ENCODE assay signal across 21 mouse cellular contexts in genomic region chr9:58131735-58132134, GRCm38 (mm10). TPM values are rescaled to one million over a fixed set of nuclear protein-coding genes. Genes with fewer than 3 reads are reported as not detected.
DNase-seq lines count a peak whose midpoint lies in the region; ATAC-seq lines count a peak whose summit lies in the region.
"Had no signal": no experiment of that assay in that cellular context is flagged by ENCODE, and none has a peak within 500 bp of the region (broad histone marks: within the 10 kb centered on the region; RNA-seq: fewer than 3 reads in every experiment).

No protein-coding gene starts in this region.

- peak; percentile 2 to 3 for DNase-seq in cerebellum, postnatal 10 days
- DNase-seq in cerebellum, adult 11 months, result no peak
- DNase-seq in midbrain, embryonic 10.5 days (ENCODE audit: low spot score), result no peak
- no peak for DNase-seq in midbrain, embryonic 14.5 days
- peak; percentile 63 for DNase-seq in T-cell, adult 2 months (ENCODE audit: low spot score)
- no peak for DNase-seq in limb, embryonic 10.5 days (ENCODE audit: low spot score)
- DNase-seq in gastrocnemius, postnatal 25 days, result no peak
- DNase-seq in ovary, adult 18-20 months (ENCODE audit: low spot score), result no peak
- DNase-seq: adrenal gland, postnatal 10 days; cerebellum, adult 11-12 months; gastrocnemius, postnatal 10 days; lung, postnatal 14 days; right cerebral cortex, postnatal 14 days had no signal

- H3K36me3 ChIP-seq in midbrain, embryonic 10.5 days, result no peaks in the 10 kb centered on the region
- H3K36me3 ChIP-seq in midbrain, embryonic 14.5 days (ENCODE audit: control insufficient read depth, insufficient read depth, low read length), result no peaks in the 10 kb centered on the region
- 0 out of 2 replicates have a peak, but pooled peaks cover 2% of the 10 kb centered on the region for H3K36me3 ChIP-seq in limb, embryonic 10.5 days
- H3K36me3 ChIP-seq: embryonic facial prominence, embryonic 12.5 days; heart, embryonic 12.5 days; hindbrain, embryonic 15.5 days; liver, embryonic 15.5 days; neural tube, embryonic 13.5 days had no signal

- H3K27me3 ChIP-seq in midbrain, embryonic 10.5 days (ENCODE audit: low read depth, poor library complexity, severe bottlenecking), result peaks cover 75% of the 10 kb centered on the region
- H3K27me3 ChIP-seq in midbrain, embryonic 14.5 days (ENCODE audit: control insufficient read depth, insufficient read depth, low read length), result 0 out of 2 replicates have a peak, but pooled peaks cover 3% of the 10 kb centered on the region
- H3K27me3 ChIP-seq in limb, embryonic 10.5 days (ENCODE audit: low read depth, poor library complexity, severe bottlenecking), result peaks cover 38% of the 10 kb centered on the region
- H3K27me3 ChIP-seq: embryonic facial prominence, embryonic 12.5 days had no signal

- peaks cover 95% of the 10 kb centered on the region for H3K4me1 ChIP-seq in midbrain, embryonic 10.5 days
- peaks cover 23% of the 10 kb centered on the region for H3K4me1 ChIP-seq in midbrain, embryonic 14.5 days (ENCODE audit: control insufficient read depth, insufficient read depth, low read length)
- H3K4me1 ChIP-seq in limb, embryonic 10.5 days, result peaks cover 98% of the 10 kb centered on the region
- H3K4me1 ChIP-seq: liver, embryonic 15.5 days; megakaryocyte, embryonic 14.5 days had no signal

- peak overlapping the region; percentile 47; the same call in 1 of the 2 replicates for H3K27ac ChIP-seq in midbrain, embryonic 10.5 days (replicated peaks)
- H3K27ac ChIP-seq in midbrain, embryonic 14.5 days (replicated peaks; ENCODE audit: low read depth, low read length), result no peak overlapping the region
- H3K27ac ChIP-seq in limb, embryonic 10.5 days, result peak overlapping the region; percentile 93
- H3K27ac ChIP-seq: hindbrain, embryonic 15.5 days; liver, embryonic 15.5 days; neural tube, embryonic 13.5 days had no signal

- no peak overlapping the region for H3K9ac ChIP-seq in midbrain, embryonic 14.5 days (replicated peaks; ENCODE audit: low read length)
- H3K9ac ChIP-seq: embryonic facial prominence, embryonic 12.5 days; heart, embryonic 12.5 days; hindbrain, embryonic 15.5 days; liver, embryonic 15.5 days; neural tube, embryonic 13.5 days had no signal

- WGBS in midbrain, embryonic 10.5 days, result 77% methylated on average over 7 of the region's 7 CpGs
- WGBS in midbrain, embryonic 14.5 days, result 67% methylated on average over 7 of the region's 7 CpGs
- WGBS in limb, embryonic 10.5 days, result 83% methylated on average over 7 of the region's 7 CpGs

- no peak for ATAC-seq in midbrain, embryonic 14.5 days (ENCODE audit: low FRiP score, low TSS enrichment)

- no peaks in the 10 kb centered on the region for H3K9me3 ChIP-seq in midbrain, embryonic 10.5 days (replicated peaks)
- no peaks in the 10 kb centered on the region for H3K9me3 ChIP-seq in midbrain, embryonic 14.5 days (ENCODE audit: control insufficient read depth, low read length)
- H3K9me3 ChIP-seq in limb, embryonic 10.5 days (replicated peaks), result no peaks in the 10 kb centered on the region
- H3K9me3 ChIP-seq: embryonic facial prominence, embryonic 12.5 days; heart, embryonic 12.5 days; hindbrain, embryonic 15.5 days; liver, embryonic 15.5 days; megakaryocyte, embryonic 14.5 days; neural tube, embryonic 13.5 days had no signal

- no peak overlapping the region for H3K4me3 ChIP-seq in midbrain, embryonic 10.5 days
- no peak overlapping the region for H3K4me3 ChIP-seq in midbrain, embryonic 14.5 days (replicated peaks; ENCODE audit: low read depth, low read length)
- H3K4me3 ChIP-seq in limb, embryonic 10.5 days, result no peak overlapping the region
- H3K4me3 ChIP-seq: embryonic facial prominence, embryonic 12.5 days; heart, embryonic 12.5 days; hindbrain, embryonic 15.5 days; liver, embryonic 15.5 days; megakaryocyte, embryonic 14.5 days; neural tube, embryonic 13.5 days had no signal

- H3K4me2 ChIP-seq in midbrain, embryonic 14.5 days (ENCODE audit: low read length), result no peak overlapping the region
- H3K4me2 ChIP-seq: heart, embryonic 12.5 days; hindbrain, embryonic 15.5 days; liver, embryonic 15.5 days; neural tube, embryonic 13.5 days had no signal

RNA-seq across cellular contexts. Expression of gene Ccdc33, which starts 13.1 kb away (rescaled TPM):
- polyA plus RNA-seq in midbrain, embryonic 10.5 days (2016; fragmentation: Nextera tagmentation; extraction: Ambion mirVana), result 0.51 and 0.62 TPM in 2 replicates
- polyA plus RNA-seq in midbrain, embryonic 14.5 days (2014; fragmentation: Nextera tagmentation; extraction: Ambion mirVana), result 0.09 and 0.54 TPM in 2 replicates
- polyA plus RNA-seq in limb, embryonic 10.5 days (2016; fragmentation: Nextera tagmentation; extraction: Ambion mirVana), result 0.26 and 0.34 TPM in 2 replicates
- total RNA-seq in gastrocnemius, postnatal 25 days (2021), result not detected
- total RNA-seq: gastrocnemius, postnatal 10 days; heart, postnatal 25 days had no signal
- polyA plus RNA-seq: heart, embryonic 12.5 days; liver, embryonic 15.5 days; stomach, embryonic 16.5 days had no signal

Comparison
In these comparisons a context has a peak if more than half of its experiments do, and no peak if none do; other contexts are left out.
1. DNase-seq: peak in cerebellum, postnatal 10 days (2 of 2) and T-cell, adult 2 months (single experiment); none in cerebellum, adult 11 months (single experiment), midbrain, embryonic 10.5 days (single experiment), midbrain, embryonic 14.5 days (single experiment), limb, embryonic 10.5 days (single experiment), gastrocnemius, postnatal 25 days (single experiment) and ovary, adult 18-20 months (single experiment).